ENCODE assay signal across 25 mouse cellular contexts in genomic region chr3:67498773-67499405, GRCm38 (mm10). TPM values are rescaled to one million over a fixed set of nuclear protein-coding genes. Genes with fewer than 3 reads are reported as not detected.
A peak's percentile ranks its signal among the peaks of the same experiment; 100 is the strongest.
DNase-seq lines count a peak whose midpoint lies in the region; ATAC-seq and TF ChIP-seq lines count a peak whose summit lies in the region.
"Had no signal": no experiment of that assay in that cellular context is flagged by ENCODE, and none has a peak within 500 bp of the region (broad histone marks: within the 10 kb centered on the region; RNA-seq: fewer than 3 reads in every experiment).

No protein-coding gene starts in this region.

- WGBS in stomach, embryonic 15.5 days = 90% methylated on average over 8 of the region's 8 CpGs
- 86% methylated on average over 8 of the region's 8 CpGs for WGBS in stomach, postnatal 0 days
- 71% methylated on average over 8 of the region's 8 CpGs for WGBS in liver, embryonic 11.5 days
- 57% methylated on average over 8 of the region's 8 CpGs for WGBS in liver, embryonic 15.5 days (ENCODE audit: insufficient replicate concordance)

- H3K4me1 ChIP-seq in stomach, embryonic 15.5 days = no peaks in the 10 kb centered on the region
- no peaks in the 10 kb centered on the region for H3K4me1 ChIP-seq in stomach, postnatal 0 days (replicated peaks; ENCODE audit: control insufficient read depth, insufficient read depth)
- H3K4me1 ChIP-seq in liver, embryonic 11.5 days (replicated peaks; ENCODE audit: control insufficient read depth, insufficient read depth, low read length) = no peaks in the 10 kb centered on the region
- H3K4me1 ChIP-seq in liver, embryonic 15.5 days (replicated peaks) = peaks cover 9% of the 10 kb centered on the region
- H3K4me1 ChIP-seq: forebrain, embryonic 15.5 days; heart, embryonic 15.5 days; hindbrain, embryonic 13.5 days had no signal

- no peak overlapping the region for H3K27ac ChIP-seq in stomach, embryonic 15.5 days
- no peak overlapping the region for H3K27ac ChIP-seq in stomach, postnatal 0 days (replicated peaks)
- H3K27ac ChIP-seq in liver, embryonic 11.5 days (ENCODE audit: low read depth, low read length) = no peak overlapping the region
- H3K27ac ChIP-seq in liver, embryonic 15.5 days (replicated peaks) = no peak overlapping the region
- H3K27ac ChIP-seq: embryonic facial prominence, embryonic 15.5 days; forebrain, embryonic 15.5 days; heart, adult 2 months; heart, embryonic 15.5 days; hindbrain, embryonic 13.5 days; hindbrain, postnatal 0 days had no signal

- H3K9ac ChIP-seq in stomach, embryonic 15.5 days = no peak overlapping the region
- no peak overlapping the region for H3K9ac ChIP-seq in stomach, postnatal 0 days (ENCODE audit: low read length)
- no peak overlapping the region for H3K9ac ChIP-seq in liver, embryonic 11.5 days (ENCODE audit: low read depth, low read length)
- H3K9ac ChIP-seq in liver, embryonic 15.5 days = no peak overlapping the region
- H3K9ac ChIP-seq: embryonic facial prominence, embryonic 15.5 days; forebrain, embryonic 15.5 days; heart, embryonic 15.5 days; hindbrain, embryonic 13.5 days had no signal

- no peak overlapping the region for H3K4me2 ChIP-seq in stomach, embryonic 15.5 days
- no peak overlapping the region for H3K4me2 ChIP-seq in stomach, postnatal 0 days (replicated peaks; ENCODE audit: low read depth)
- no peak overlapping the region for H3K4me2 ChIP-seq in liver, embryonic 11.5 days
- H3K4me2 ChIP-seq in liver, embryonic 15.5 days = no peak overlapping the region
- H3K4me2 ChIP-seq: embryonic facial prominence, embryonic 15.5 days; forebrain, embryonic 15.5 days; heart, embryonic 11.5 days; heart, embryonic 15.5 days; hindbrain, embryonic 13.5 days had no signal

- no peaks in the 10 kb centered on the region for H3K36me3 ChIP-seq in stomach, embryonic 15.5 days
- H3K36me3 ChIP-seq in stomach, postnatal 0 days (ENCODE audit: control insufficient read depth, insufficient read depth, low read length) = no peaks in the 10 kb centered on the region
- no peaks in the 10 kb centered on the region for H3K36me3 ChIP-seq in liver, embryonic 11.5 days (ENCODE audit: control insufficient read depth, insufficient read depth, low read length)
- no peaks in the 10 kb centered on the region for H3K36me3 ChIP-seq in liver, embryonic 15.5 days (replicated peaks)
- H3K36me3 ChIP-seq: embryonic facial prominence, embryonic 15.5 days; forebrain, embryonic 15.5 days; heart, embryonic 15.5 days; hindbrain, embryonic 13.5 days had no signal

- TF ChIP-seq EP300 in stomach, postnatal 0 days (optimal IDR thresholded peaks at IDR 0.05) = no peak

- H3K4me3 ChIP-seq in stomach, embryonic 15.5 days (replicated peaks) = no peak overlapping the region
- no peak overlapping the region for H3K4me3 ChIP-seq in stomach, postnatal 0 days (ENCODE audit: low read depth, low read length)
- H3K4me3 ChIP-seq in liver, embryonic 11.5 days (ENCODE audit: low read depth, low read length) = no peak overlapping the region
- no peak overlapping the region for H3K4me3 ChIP-seq in liver, embryonic 15.5 days (replicated peaks)
- H3K4me3 ChIP-seq: embryonic facial prominence, embryonic 15.5 days; erythroblast, embryonic 14.5 days; forebrain, embryonic 15.5 days; heart, adult 2 months; heart, embryonic 15.5 days; hindbrain, embryonic 13.5 days had no signal

- TF ChIP-seq CTCF in stomach, postnatal 0 days (IDR thresholded peaks at IDR 0.05; ENCODE audit: low read depth) = no peak

- no peaks in the 10 kb centered on the region for H3K27me3 ChIP-seq in stomach, embryonic 15.5 days (replicated peaks)
- no peaks in the 10 kb centered on the region for H3K27me3 ChIP-seq in stomach, postnatal 0 days (ENCODE audit: control insufficient read depth, insufficient read depth, low read length)
- H3K27me3 ChIP-seq in liver, embryonic 11.5 days (replicated peaks; ENCODE audit: control insufficient read depth, insufficient read depth, low read length) = no peaks in the 10 kb centered on the region
- H3K27me3 ChIP-seq in liver, embryonic 15.5 days = no peaks in the 10 kb centered on the region
- H3K27me3 ChIP-seq: embryonic facial prominence, embryonic 15.5 days; forebrain, embryonic 15.5 days; heart, embryonic 15.5 days had no signal

- intact Hi-C loops in left cerebral cortex, postnatal 10 days (cut with DNase I) = no loop called here

- peak; percentile 50; the same call in 1 of the 2 replicates for ATAC-seq in stomach, embryonic 15.5 days (ENCODE audit: insufficient read depth, low FRiP score, low read depth)
- no peak for ATAC-seq in stomach, postnatal 0 days (ENCODE audit: low FRiP score, low TSS enrichment)
- ATAC-seq in liver, embryonic 11.5 days (replicated peaks; ENCODE audit: low FRiP score) = peak; percentile 62
- peak; percentile 77 for ATAC-seq in liver, embryonic 15.5 days (ENCODE audit: insufficient read depth)
- ATAC-seq: forebrain, embryonic 15.5 days; hindbrain, postnatal 0 days had no signal

- DNase-seq in stomach, postnatal 0 days (ENCODE audit: low spot score) = no peak
- DNase-seq in liver, embryonic 11.5 days (ENCODE audit: low spot score) = no peak
- no peak for DNase-seq in cerebellum, postnatal 25 days
- DNase-seq in left cerebral cortex, postnatal 10 days (ENCODE audit: extremely low spot score in 1 of 2, low spot score in 2 of 2) = no peak
- DNase-seq in kidney, postnatal 10 days = no peak
- DNase-seq: adrenal gland, adult 2 months; adrenal gland, postnatal 25 days; cerebellum, adult 2 months; cerebellum, postnatal 10 days; embryo, embryonic 11 days; gastrocnemius, postnatal 10 days; heart, adult 2 months; heart, postnatal 14 days had no signal

- no peaks in the 10 kb centered on the region for H3K9me3 ChIP-seq in stomach, embryonic 15.5 days
- no peaks in the 10 kb centered on the region for H3K9me3 ChIP-seq in stomach, postnatal 0 days (ENCODE audit: control insufficient read depth, low read length)
- H3K9me3 ChIP-seq in liver, embryonic 11.5 days (ENCODE audit: control insufficient read depth, low read length) = no peaks in the 10 kb centered on the region
- no peaks in the 10 kb centered on the region for H3K9me3 ChIP-seq in liver, embryonic 15.5 days (replicated peaks)
- H3K9me3 ChIP-seq: embryonic facial prominence, embryonic 15.5 days; forebrain, embryonic 15.5 days; heart, embryonic 15.5 days; hindbrain, embryonic 13.5 days had no signal

RNA-seq across cellular contexts. Expression of gene Rarres1, which starts 16.4 kb away (rescaled TPM):
- 1.7 and 2.4 TPM in 2 replicates for polyA plus RNA-seq in stomach, embryonic 15.5 days (2015; fragmentation: Nextera tagmentation; extraction: Ambion mirVana)
- 3.1 and 3.9 TPM in 2 replicates for polyA plus RNA-seq in stomach, postnatal 0 days (2015; fragmentation: Nextera tagmentation; extraction: Ambion mirVana)
- polyA plus RNA-seq in liver, embryonic 11.5 days (2014; fragmentation: Nextera tagmentation; extraction: Ambion mirVana) = 3.4 and 4.6 TPM in 2 replicates
- polyA plus RNA-seq in liver, embryonic 15.5 days (2015; fragmentation: Nextera tagmentation; extraction: Ambion mirVana) = 2.7 and 3.1 TPM in 2 replicates
- total RNA-seq in left cerebral cortex, postnatal 10 days (2021) = 1 to 10 TPM; 1.5 to 1.6 TPM
- total RNA-seq: common myeloid progenitor, adult 5-6 weeks; hematopoietic stem cell, adult 5-6 weeks had no signal
- polyA plus RNA-seq: C2C12 had no signal

RNA-seq across cellular contexts. Expression of gene Lxn, which starts 35.2 kb away (rescaled TPM):
- polyA plus RNA-seq in stomach, embryonic 15.5 days (2015; fragmentation: Nextera tagmentation; extraction: Ambion mirVana) = 97.4 and 104 TPM in 2 replicates
- 65.7 and 71.8 TPM in 2 replicates for polyA plus RNA-seq in stomach, postnatal 0 days (2015; fragmentation: Nextera tagmentation; extraction: Ambion mirVana)
- polyA plus RNA-seq in liver, embryonic 11.5 days (2014; fragmentation: Nextera tagmentation; extraction: Ambion mirVana) = 30.4 and 32.8 TPM in 2 replicates
- polyA plus RNA-seq in liver, embryonic 15.5 days (2015; fragmentation: Nextera tagmentation; extraction: Ambion mirVana) = 10.2 and 12.6 TPM in 2 replicates
- total RNA-seq in left cerebral cortex, postnatal 10 days (2021) = 10 to 100 TPM; 47.7 to 52.1 TPM
